Comparison of ENCODE assay signal across 21 mouse cellular contexts in the genomic region with DNA sequence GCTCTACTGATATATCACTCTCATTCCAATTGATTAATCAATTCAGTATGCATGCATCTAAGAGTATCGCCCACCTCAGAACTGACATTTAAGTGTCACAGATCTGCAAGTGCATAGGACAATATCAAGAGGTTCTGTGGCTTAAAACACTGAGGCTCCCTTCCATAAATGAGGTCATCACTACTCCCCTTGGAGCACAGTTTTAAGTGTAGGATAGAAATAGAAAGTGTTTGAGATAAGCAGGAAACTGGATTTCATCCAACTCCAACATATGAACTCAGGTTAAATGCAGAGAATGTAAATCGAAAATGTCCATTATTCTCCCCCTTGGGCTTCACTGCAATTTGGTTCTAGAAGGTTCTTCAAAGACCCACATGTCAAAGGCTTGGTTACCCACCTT. TPM values are rescaled to one million over a fixed set of nuclear protein-coding genes. Genes with fewer than 3 reads are reported as not detected.
A peak's percentile ranks its signal among the peaks of the same experiment; 100 is the strongest.
DNase-seq lines count a peak whose midpoint lies in the region; ATAC-seq lines count a peak whose summit lies in the region.
"Had no signal": no experiment of that assay in that cellular context is flagged by ENCODE, and none has a peak within 500 bp of the region (broad histone marks: within the 10 kb centered on the region; RNA-seq: fewer than 3 reads in every experiment).

No protein-coding gene starts in this region.

- peaks cover 5% of the 10 kb centered on the region; the same call in 1 of the 2 replicates for H3K36me3 ChIP-seq in heart, embryonic 11.5 days (ENCODE audit: control insufficient read depth, insufficient read depth, low read length)
- peaks cover 31% of the 10 kb centered on the region for H3K36me3 ChIP-seq in heart, embryonic 15.5 days
- H3K36me3 ChIP-seq in midbrain, embryonic 11.5 days (ENCODE audit: control insufficient read depth, insufficient read depth, low read length): no peaks in the 10 kb centered on the region
- no peaks in the 10 kb centered on the region for H3K36me3 ChIP-seq in midbrain, embryonic 14.5 days (ENCODE audit: control insufficient read depth, insufficient read depth, low read length)
- H3K36me3 ChIP-seq in hindbrain, embryonic 13.5 days: peaks cover 17% of the 10 kb centered on the region
- H3K36me3 ChIP-seq: embryonic facial prominence, embryonic 10.5 days; intestine, embryonic 15.5 days had no signal

- intact Hi-C loops in heart, postnatal 10 days (cut with DNase I): no loop called here

- H3K9me3 ChIP-seq in heart, embryonic 11.5 days (replicated peaks; ENCODE audit: control insufficient read depth, low read length): no peaks in the 10 kb centered on the region
- no peaks in the 10 kb centered on the region for H3K9me3 ChIP-seq in heart, embryonic 15.5 days (replicated peaks)
- H3K9me3 ChIP-seq in midbrain, embryonic 11.5 days (ENCODE audit: control insufficient read depth, low read length): no peaks in the 10 kb centered on the region
- H3K9me3 ChIP-seq in midbrain, embryonic 14.5 days (ENCODE audit: control insufficient read depth, low read length): no peaks in the 10 kb centered on the region
- H3K9me3 ChIP-seq in hindbrain, embryonic 13.5 days: no peaks in the 10 kb centered on the region
- H3K9me3 ChIP-seq: embryonic facial prominence, embryonic 10.5 days; forebrain, embryonic 13.5 days; intestine, embryonic 15.5 days had no signal

- no peaks in the 10 kb centered on the region for H3K27me3 ChIP-seq in heart, embryonic 11.5 days (ENCODE audit: control insufficient read depth, insufficient read depth, low read length)
- H3K27me3 ChIP-seq in heart, embryonic 15.5 days: no peaks in the 10 kb centered on the region
- no peaks in the 10 kb centered on the region for H3K27me3 ChIP-seq in midbrain, embryonic 11.5 days (ENCODE audit: control insufficient read depth, insufficient read depth, low read length)
- no peaks in the 10 kb centered on the region for H3K27me3 ChIP-seq in midbrain, embryonic 14.5 days (ENCODE audit: control insufficient read depth, insufficient read depth, low read length)
- no peaks in the 10 kb centered on the region for H3K27me3 ChIP-seq in hindbrain, embryonic 13.5 days
- H3K27me3 ChIP-seq: CH12.LX; forebrain, embryonic 13.5 days; intestine, embryonic 15.5 days had no signal

- no peak overlapping the region for H3K9ac ChIP-seq in heart, embryonic 11.5 days (ENCODE audit: low read depth, low read length)
- H3K9ac ChIP-seq in heart, embryonic 15.5 days: no peak overlapping the region
- H3K9ac ChIP-seq in midbrain, embryonic 11.5 days (ENCODE audit: low read length): no peak overlapping the region
- no peak overlapping the region for H3K9ac ChIP-seq in midbrain, embryonic 14.5 days (replicated peaks; ENCODE audit: low read length)
- no peak overlapping the region for H3K9ac ChIP-seq in hindbrain, embryonic 13.5 days
- H3K9ac ChIP-seq: forebrain, embryonic 13.5 days; forebrain, postnatal 0 days; hindbrain, embryonic 14.5 days; intestine, embryonic 15.5 days had no signal

- peaks cover 5% of the 10 kb centered on the region; the same call in 1 of the 2 replicates for H3K4me1 ChIP-seq in heart, embryonic 11.5 days (ENCODE audit: control insufficient read depth, insufficient read depth, low read length)
- peaks cover 17% of the 10 kb centered on the region for H3K4me1 ChIP-seq in heart, embryonic 15.5 days (replicated peaks)
- no peaks in the 10 kb centered on the region; the same call in 1 of the 2 replicates for H3K4me1 ChIP-seq in midbrain, embryonic 11.5 days (ENCODE audit: control insufficient read depth, insufficient read depth, low read length)
- no peaks in the 10 kb centered on the region for H3K4me1 ChIP-seq in midbrain, embryonic 14.5 days (ENCODE audit: control insufficient read depth, insufficient read depth, low read length)
- peaks cover 5% of the 10 kb centered on the region; the same call in 1 of the 2 replicates for H3K4me1 ChIP-seq in hindbrain, embryonic 13.5 days (replicated peaks)
- H3K4me1 ChIP-seq: embryonic facial prominence, embryonic 10.5 days; intestine, embryonic 15.5 days had no signal

- no peak overlapping the region; the same call in 1 of the 2 replicates for H3K27ac ChIP-seq in heart, embryonic 11.5 days (ENCODE audit: low read depth, low read length)
- H3K27ac ChIP-seq in heart, embryonic 15.5 days: peak overlapping the region; percentile 79
- H3K27ac ChIP-seq in midbrain, embryonic 11.5 days (ENCODE audit: low read depth, low read length): no peak overlapping the region
- H3K27ac ChIP-seq in midbrain, embryonic 14.5 days (replicated peaks; ENCODE audit: low read depth, low read length): no peak overlapping the region
- no peak overlapping the region for H3K27ac ChIP-seq in hindbrain, embryonic 13.5 days
- H3K27ac ChIP-seq: embryonic facial prominence, embryonic 10.5 days; forebrain, embryonic 13.5 days; hindbrain, embryonic 14.5 days; intestine, embryonic 15.5 days had no signal

- H3K4me3 ChIP-seq in heart, embryonic 11.5 days (ENCODE audit: low read depth, low read length): no peak overlapping the region
- no peak overlapping the region for H3K4me3 ChIP-seq in heart, embryonic 15.5 days
- no peak overlapping the region for H3K4me3 ChIP-seq in midbrain, embryonic 11.5 days (ENCODE audit: low read depth, low read length)
- no peak overlapping the region for H3K4me3 ChIP-seq in midbrain, embryonic 14.5 days (replicated peaks; ENCODE audit: low read depth, low read length)
- no peak overlapping the region for H3K4me3 ChIP-seq in hindbrain, embryonic 13.5 days
- H3K4me3 ChIP-seq: embryonic facial prominence, embryonic 10.5 days; forebrain, embryonic 13.5 days; intestine, embryonic 15.5 days had no signal

- WGBS in heart, embryonic 11.5 days (ENCODE audit: insufficient replicate concordance): 51% methylated on average over 2 of the region's 2 CpGs
- WGBS in heart, embryonic 15.5 days: 20% methylated on average over 2 of the region's 2 CpGs
- 95% methylated on average over 2 of the region's 2 CpGs for WGBS in midbrain, embryonic 11.5 days
- WGBS in midbrain, embryonic 14.5 days: 89% methylated on average over 2 of the region's 2 CpGs
- 89% methylated on average over 2 of the region's 2 CpGs for WGBS in hindbrain, embryonic 13.5 days

- H3K4me2 ChIP-seq in heart, embryonic 11.5 days: no peak overlapping the region
- peak overlapping the region; percentile 32; the same call in 1 of the 2 replicates for H3K4me2 ChIP-seq in heart, embryonic 15.5 days
- H3K4me2 ChIP-seq in midbrain, embryonic 11.5 days: no peak overlapping the region
- H3K4me2 ChIP-seq in midbrain, embryonic 14.5 days (ENCODE audit: low read length): no peak overlapping the region
- no peak overlapping the region for H3K4me2 ChIP-seq in hindbrain, embryonic 13.5 days
- H3K4me2 ChIP-seq: forebrain, embryonic 13.5 days; hindbrain, embryonic 14.5 days; intestine, embryonic 15.5 days had no signal

- no peak for DNase-seq in heart, postnatal 10 days
- DNase-seq in heart, adult 18-20 months: no peak
- DNase-seq in midbrain, embryonic 11.5 days (ENCODE audit: low spot score, missing footprints): peak; percentile 62
- DNase-seq in midbrain, embryonic 14.5 days: no peak
- DNase-seq: adrenal gland, adult 8-10 months; adrenal gland, postnatal 36 days; cerebellum, adult 2 months; cerebellum, postnatal 10 days; forebrain, postnatal 0 days; gastrocnemius, postnatal 14 days; kidney, adult 18-20 months had no signal

- ATAC-seq in heart, embryonic 11.5 days (replicated peaks; ENCODE audit: insufficient number of reproducible peaks, low FRiP score, low TSS enrichment): peak; percentile 47; the same call in 1 of the 2 replicates
- ATAC-seq in heart, embryonic 15.5 days (replicated peaks; ENCODE audit: insufficient number of reproducible peaks, insufficient read depth, low FRiP score, low read depth): peak; percentile 69
- no peak for ATAC-seq in midbrain, embryonic 11.5 days (ENCODE audit: low FRiP score)
- ATAC-seq in midbrain, embryonic 14.5 days (ENCODE audit: low FRiP score, low TSS enrichment): no peak
- ATAC-seq in hindbrain, embryonic 13.5 days (ENCODE audit: low FRiP score): no peak
- ATAC-seq: forebrain, embryonic 13.5 days; forebrain, postnatal 0 days; intestine, embryonic 15.5 days had no signal

RNA-seq across cellular contexts. Expression of gene Gm10097, which starts 10.1 kb away (rescaled TPM):
- polyA plus RNA-seq in heart, embryonic 11.5 days (2014; fragmentation: Nextera tagmentation; extraction: Ambion mirVana): 0.42 and 0.54 TPM in 2 replicates
- total RNA-seq in heart, postnatal 10 days (2021): 1 to 10 TPM in 1 of 2 experiments, under 1 TPM in 1; 0.86 to 1.2 TPM
- polyA plus RNA-seq in heart, embryonic 15.5 days (2015; fragmentation: Nextera tagmentation; extraction: Ambion mirVana): 0.99 and 1.9 TPM in 2 replicates
- under 1 TPM; 0.47 to 0.57 TPM for total RNA-seq in heart, adult 18-20 months (2021)
- polyA plus RNA-seq in midbrain, embryonic 11.5 days (2014; fragmentation: Nextera tagmentation; extraction: Ambion mirVana): 0.06 TPM in 1 of 2 replicates, not detected in the other
- polyA plus RNA-seq in midbrain, embryonic 14.5 days (2014; fragmentation: Nextera tagmentation; extraction: Ambion mirVana): 0.15 and 0.26 TPM in 2 replicates
- polyA plus RNA-seq in hindbrain, embryonic 13.5 days (2015; fragmentation: Nextera tagmentation; extraction: Ambion mirVana): 0.09 and 0.12 TPM in 2 replicates
- total RNA-seq: adrenal gland, adult 8-10 months; adrenal gland, postnatal 36 days; CH12.LX; hematopoietic stem cell, adult 5-6 weeks had no signal
- polyA plus RNA-seq: cerebellum, adult 2 months; forebrain, postnatal 0 days; gonadal fat pad, adult 2 months had no signal

Comparison
In these comparisons a context has a peak if more than half of its experiments do, and no peak if none do; other contexts are left out.
1. ATAC-seq: peak in heart, embryonic 11.5 days (single experiment) and heart, embryonic 15.5 days (single experiment); none in midbrain, embryonic 11.5 days (single experiment), midbrain, embryonic 14.5 days (single experiment) and hindbrain, embryonic 13.5 days (single experiment).